Mouse (Mus musculus): ENCODE results near the gene Olfr728.

Olfr728 gene

GRCm38 (mm10) chr14:50142580-50142979 lies at the start of gene Olfr728:
Gene Olfr728, minus strand, starts transcription at chr14:50142680.
- DNase-seq (ENCODE audit: low spot score): no peak

- no peak for DNase-seq (ENCODE audit: low spot score)
These were observed 45.6 kb upstream of the Olfr728 start, which contains the start of gene Olfr730 for GRCm38 (mm10) chr14:50188098-50188497. Gene Olfr730, minus strand, starts transcription at chr14:50188198.

- DNase-seq (ENCODE audit: low spot score): no peak
These were observed 10.3 kb upstream of the Olfr728 start, which contains the start of gene Olfr729 for GRCm38 (mm10) chr14:50152810-50153209. Gene Olfr729, minus strand, starts transcription at chr14:50152910.

- DNase-seq (ENCODE audit: low spot score): no peak
These were observed 19.6 kb downstream of the Olfr728 start, which contains the start of gene Olfr727 for GRCm38 (mm10) chr14:50122886-50123285. Gene Olfr727, plus strand, starts transcription at chr14:50123186.

GRCm38 (mm10) chr14:50090853-50091252 lies 51.6 kb downstream of the Olfr728 start, which contains the start of gene Olfr726:
Gene Olfr726, minus strand, starts transcription at chr14:50090953.
- DNase-seq (ENCODE audit: low spot score): no peak

Measured in testis, postnatal 14 days (tissue).